Mouse (Mus musculus): ENCODE measurements around the gene Cd300lg. TPM values are rescaled to one million over a fixed set of nuclear protein-coding genes. Genes with fewer than 3 reads are reported as not detected.

Cd300lg gene
- total and polyA plus RNA-seq, 3 experiments: 0.08 to 0.26 TPM; not detected in 1

GRCm38 (mm10) chr11:102053183-102053582, 11.9 kb downstream of the Cd300lg start:
- Histone ChIP-seq H3K9ac (ENCODE audit: control insufficient read depth, low read depth, low read length, poor library complexity, severe bottlenecking) (no peak overlapping the region), H3K27ac (ENCODE audit: control insufficient read depth, low read depth, low read length) (no peak overlapping the region), H3K9me3 (replicated peaks; ENCODE audit: insufficient read depth, low read length) (no peaks in the 10 kb centered on the region), H3K4me3 (ENCODE audit: control insufficient read depth in 1 of 2, insufficient read depth in 1 of 2, low read depth in 2 of 2, low read length in 2 of 2) (no peak overlapping the region), H3K4me1 (ENCODE audit: control insufficient read depth in 1 of 2, insufficient read depth in 2 of 2, low read length in 2 of 2) (peaks cover 0 to 3% of the 10 kb centered on the region in 2 experiments; a peak in 1 of 4 replicates), H3K79me2 (ENCODE audit: control insufficient read depth, insufficient read depth, low read length, poor library complexity) (no peaks in the 10 kb centered on the region), H3K36me3 (ENCODE audit: control insufficient read depth in 1 of 2, insufficient read depth in 2 of 2, low read length in 2 of 2) (no peaks in the 10 kb centered on the region), H3K27me3 (ENCODE audit: control insufficient read depth in 1 of 2, insufficient read depth in 2 of 2, low read length in 2 of 2) (no peaks in the 10 kb centered on the region; a peak in 2 of 4 replicates)
- no peak for DNase-seq (ENCODE audit: low read depth, low spot score)
- no peak for TF ChIP-seq UBTF (IDR thresholded peaks at IDR 0.05; ENCODE audit: borderline replicate concordance, insufficient read depth, low read depth, low read length)
- no peak for TF ChIP-seq MXI1 (IDR thresholded peaks at IDR 0.05; ENCODE audit: low read depth, low read length)
- no peak for TF ChIP-seq MAFK (IDR thresholded peaks at IDR 0.05; ENCODE audit: borderline replicate concordance, low read depth, low read length)
- TF ChIP-seq POLR2AphosphoS5 (IDR thresholded peaks at IDR 0.05; ENCODE audit: borderline replicate concordance, low read depth, low read length): no peak
- no peak for TF ChIP-seq SIN3A (IDR thresholded peaks at IDR 0.05; ENCODE audit: low read length)
- TF ChIP-seq CHD2 (IDR thresholded peaks at IDR 0.05; ENCODE audit: low read length): no peak

- no peak overlapping the region for H3K4me3 ChIP-seq (ENCODE audit: control insufficient read depth in 1 of 2, insufficient read depth in 1 of 2, low read depth in 2 of 2, low read length in 2 of 2)
- TF ChIP-seq SMC3 (IDR thresholded peaks at IDR 0.05; ENCODE audit: low read depth, low read length) (peak; percentile 82), MAZ (IDR thresholded peaks at IDR 0.05; ENCODE audit: low read depth, low read length) (no peak), RAD21 (IDR thresholded peaks at IDR 0.05; ENCODE audit: low read depth, low read length) (peak; percentile 47), CTCF (IDR thresholded peaks at IDR 0.05 in 2 of 3, conservative IDR thresholded peaks at IDR 0.05 in 1 of 3; ENCODE audit: control insufficient read depth in 1 of 3, insufficient read depth in 1 of 3, low read depth in 2 of 3, low read length in 3 of 3, poor library complexity in 1 of 3, severe bottlenecking in 1 of 3) (peak; percentile 77 to 96 (median 86)), CHD2 (IDR thresholded peaks at IDR 0.05; ENCODE audit: low read length) (no peak), MAFK (IDR thresholded peaks at IDR 0.05; ENCODE audit: borderline replicate concordance, low read depth, low read length) (no peak), TCF12 (IDR thresholded peaks at IDR 0.05; ENCODE audit: low read depth, low read length) (no peak), GABPA (IDR thresholded peaks at IDR 0.05; ENCODE audit: low read depth, low read length) (no peak), USF1 (IDR thresholded peaks at IDR 0.05; ENCODE audit: low read depth, low read length) (no peak), USF2 (IDR thresholded peaks at IDR 0.05; ENCODE audit: borderline replicate concordance in 1 of 2, insufficient read depth in 1 of 2, low read depth in 1 of 2, low read length in 2 of 2) (no peak), MYC (IDR thresholded peaks at IDR 0.05; ENCODE audit: low read depth, low read length) (no peak), BHLHE40 (IDR thresholded peaks at IDR 0.05; ENCODE audit: borderline replicate concordance, low read depth, low read length) (no peak), NRF1 (IDR thresholded peaks at IDR 0.05; ENCODE audit: insufficient read depth, low read depth, low read length, poor library complexity, severe bottlenecking) (no peak), MYB (IDR thresholded peaks at IDR 0.05; ENCODE audit: low read depth, low read length) (no peak), CHD1 (IDR thresholded peaks at IDR 0.05; ENCODE audit: low read depth, low read length) (no peak), EP300 (IDR thresholded peaks at IDR 0.05; ENCODE audit: low read depth in 1 of 2, low read length in 2 of 2) (no peak), UBTF (IDR thresholded peaks at IDR 0.05; ENCODE audit: borderline replicate concordance, insufficient read depth, low read depth, low read length) (no peak), E2F4 (IDR thresholded peaks at IDR 0.05; ENCODE audit: borderline replicate concordance, low read depth, low read length) (no peak), GATA1 (IDR thresholded peaks at IDR 0.05; ENCODE audit: low read depth, low read length) (no peak), ZMIZ1 (IDR thresholded peaks at IDR 0.05; ENCODE audit: low read depth, low read length) (no peak), TBP (IDR thresholded peaks at IDR 0.05; ENCODE audit: low read depth, low read length) (no peak), ZC3H11A (IDR thresholded peaks at IDR 0.05; ENCODE audit: low read depth, low read length) (peak; percentile 44; the same call in 1 of the 2 replicates)
- DNase-seq (ENCODE audit: low read depth, low spot score): peak; percentile 84
- H3K4me1 ChIP-seq (ENCODE audit: control insufficient read depth in 1 of 2, insufficient read depth in 2 of 2, low read length in 2 of 2): peaks cover 0 to 3% of the 10 kb centered on the region in 2 experiments; a peak in 1 of 4 replicates
- no peak overlapping the region for H3K27ac ChIP-seq (ENCODE audit: control insufficient read depth, low read depth, low read length)
- H3K36me3 ChIP-seq (ENCODE audit: control insufficient read depth in 1 of 2, insufficient read depth in 2 of 2, low read length in 2 of 2): no peaks in the 10 kb centered on the region
- H3K9me3 ChIP-seq (replicated peaks; ENCODE audit: insufficient read depth, low read length): no peaks in the 10 kb centered on the region
- H3K9ac ChIP-seq (ENCODE audit: control insufficient read depth, low read depth, low read length, poor library complexity, severe bottlenecking): no peak overlapping the region
- no peaks in the 10 kb centered on the region; a peak in 1 of 4 replicates for H3K27me3 ChIP-seq (ENCODE audit: control insufficient read depth in 1 of 2, insufficient read depth in 2 of 2, low read length in 2 of 2)
- H3K79me2 ChIP-seq (ENCODE audit: control insufficient read depth, insufficient read depth, low read length, poor library complexity): no peaks in the 10 kb centered on the region
These were observed 12.5 kb downstream of the Cd300lg start for GRCm38 (mm10) chr11:102053847-102054246.

Measured in MEL (cell line).